17 mouse cellular contexts compared by ENCODE assay signal in the genomic region with DNA sequence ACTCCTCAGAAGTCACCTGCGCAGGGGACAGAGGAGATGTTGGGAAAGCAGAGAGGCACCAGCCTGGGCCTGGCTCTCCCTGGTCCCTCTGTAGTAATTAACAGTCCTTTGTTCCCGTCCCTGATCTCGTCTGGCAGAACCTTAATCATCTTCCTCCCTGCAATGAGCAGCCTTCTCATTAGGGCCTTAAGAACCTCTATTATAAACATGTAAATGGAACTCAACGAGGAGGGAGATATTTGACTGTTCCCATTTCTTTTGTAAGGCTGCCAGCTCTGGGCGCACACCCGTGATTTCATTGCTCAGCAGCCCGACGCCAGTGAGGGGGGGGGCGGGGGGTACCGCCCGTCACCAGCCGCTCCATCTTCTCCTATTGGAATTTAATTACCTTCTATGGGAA.
DNase-seq lines count a peak whose midpoint lies in the region; ATAC-seq and TF ChIP-seq lines count a peak whose summit lies in the region.
"Had no signal": no experiment of that assay in that cellular context is flagged by ENCODE, and none has a peak within 500 bp of the region (broad histone marks: within the 10 kb centered on the region; RNA-seq: fewer than 3 reads in every experiment).

No protein-coding gene starts in this region.

- H3K4me3 ChIP-seq in forebrain, postnatal 0 days (ENCODE audit: low read depth, low read length): no peak overlapping the region
- H3K4me3 ChIP-seq: heart, adult 2 months had no signal

- no peak for TF ChIP-seq CTCF in forebrain, postnatal 0 days (IDR thresholded peaks at IDR 0.05; ENCODE audit: low read depth)

- no peaks in the 10 kb centered on the region for H3K27me3 ChIP-seq in forebrain, postnatal 0 days (ENCODE audit: insufficient read depth, low read length)

- peak; percentile 83 for ATAC-seq in forebrain, postnatal 0 days
- ATAC-seq: inflammation-experienced regulatory T-cells, adult 6 months had no signal

- no peaks in the 10 kb centered on the region for H3K36me3 ChIP-seq in forebrain, postnatal 0 days (ENCODE audit: insufficient read depth)

- peak; percentile 37 for DNase-seq in layer of hippocampus, adult 11-12 months (ENCODE audit: low spot score)
- DNase-seq in layer of hippocampus, adult 9-11 months: no peak
- DNase-seq in right cerebral cortex, postnatal 4 days: peak; percentile 44
- DNase-seq in right cerebral cortex, postnatal 25 days: no peak
- peak; percentile 71 for DNase-seq in forebrain, postnatal 0 days
- peak; percentile 80 for DNase-seq in retina, postnatal 1 day
- no peak for DNase-seq in gastrocnemius, adult 18-20 months (ENCODE audit: low spot score)
- no peak for DNase-seq in heart, postnatal 10 days
- DNase-seq: adrenal gland, postnatal 25 days; cerebellum, adult 9-11 months; heart, adult 2 months; kidney, adult 8-10 months; kidney, postnatal 25 days; thymus, postnatal 36 days had no signal

- intact Hi-C loops in heart, postnatal 10 days (cut with DNase I): no loop called here

- H3K9me3 ChIP-seq in forebrain, postnatal 0 days (ENCODE audit: low read length): no peaks in the 10 kb centered on the region

- H3K27ac ChIP-seq in forebrain, postnatal 0 days (ENCODE audit: low read depth, low read length): 0 out of 2 replicates have a peak overlapping the region, but pooled peaks have one; percentile 47
- H3K27ac ChIP-seq: heart, adult 2 months; liver, embryonic 14.5 days; stomach, postnatal 0 days had no signal

- no peak overlapping the region for H3K4me2 ChIP-seq in forebrain, postnatal 0 days (ENCODE audit: low read depth)

- no peak overlapping the region for H3K9ac ChIP-seq in forebrain, postnatal 0 days
- H3K9ac ChIP-seq: liver, embryonic 14.5 days had no signal

- H3K4me1 ChIP-seq in forebrain, postnatal 0 days (ENCODE audit: insufficient read depth): peaks cover 4% of the 10 kb centered on the region; the same call in 1 of the 2 replicates

- WGBS in forebrain, postnatal 0 days: 8% methylated on average over 12 of the region's 12 CpGs

Comparison
In these comparisons a context has a peak if more than half of its experiments do, and no peak if none do; other contexts are left out.
1. DNase-seq: peak in layer of hippocampus, adult 11-12 months (single experiment), right cerebral cortex, postnatal 4 days (single experiment), forebrain, postnatal 0 days (single experiment) and retina, postnatal 1 day (single experiment); none in layer of hippocampus, adult 9-11 months (single experiment), right cerebral cortex, postnatal 25 days (single experiment), gastrocnemius, adult 18-20 months (single experiment) and heart, postnatal 10 days (0 of 2).